Mouse (Mus musculus) liver, embryonic 12.5 days (tissue): ENCODE measurements around the gene Cyp27b1. TPM values are rescaled to one million over a fixed set of nuclear protein-coding genes. Genes with fewer than 3 reads are reported as not detected.
"Not testable (repeated sequence)": the region's sequence is repeated elsewhere in the genome, so short reads cannot be mapped to it uniquely, and the experiment has no call there.

Experiments used
- ATAC-seq: fragments of 200-750 bp; cut with Nextera tagmentation; 2 replicates; pipeline ENCODE4 v1.8.0; 2017; ENCODE audit warnings: moderate number of reproducible peaks, mild to moderate bottlenecking, moderate library complexity
- H3K27ac ChIP-seq: fragments of 300-500 bp; sonication (generic); 2 replicates; pipeline ENCODE4 v1.5.1; 2016; ENCODE audit warnings: mild to moderate bottlenecking
- H3K27me3 ChIP-seq: fragments of 300-500 bp; sonication (generic); replicated peaks from 2 replicates; pipeline ENCODE4 v1.6.1; 2016; ENCODE audit warnings: mild to moderate bottlenecking, moderate library complexity
- H3K36me3 ChIP-seq: fragments of 300-500 bp; sonication (generic); 2 replicates; pipeline ENCODE4 v1.6.1; 2016; ENCODE audit warnings: mild to moderate bottlenecking, moderate library complexity
- H3K4me1 ChIP-seq: fragments of 300-500 bp; sonication (generic); 2 replicates; pipeline ENCODE4 v1.6.1; 2016
- H3K4me2 ChIP-seq: fragments of 300-500 bp; sonication (generic); 2 replicates; pipeline ENCODE4 v1.6.1; 2016; ENCODE audit warnings: mild to moderate bottlenecking, moderate library complexity
- H3K4me3 ChIP-seq: fragments of 300-500 bp; sonication (generic); 2 replicates; pipeline ENCODE4 v1.5.1; 2016; ENCODE audit warnings: mild to moderate bottlenecking, moderate library complexity
- H3K9ac ChIP-seq: fragments of 300-500 bp; sonication (generic); 2 replicates; pipeline ENCODE4 v1.6.1; 2016; ENCODE audit warnings: mild to moderate bottlenecking, moderate library complexity
- H3K9me3 ChIP-seq: fragments of 300-500 bp; sonication (generic); replicated peaks from 2 replicates; pipeline ENCODE4 v1.6.1; 2016; ENCODE audit warnings: mild to moderate bottlenecking, moderate library complexity
- WGBS: fragments of 180-500 bp; shearing (Covaris S2); methylation state at CpG from one replicate; pipeline ENCODE4 v1.1.7; 2016; ENCODE audit not compliant: insufficient replicate concordance; 5-methylcytosine and 5-hydroxymethylcytosine counted together
- polyA plus RNA-seq: library from polyadenylated mRNA; unstranded; fragments of >200 nt; fragmentation: Nextera tagmentation; extraction: Ambion mirVana; gene quantifications from 2 replicates; pipeline ENCODE4 v1.2.1, GENCODE M21; 2016

Cyp27b1 gene
- polyA plus RNA-seq, 1 experiment from 2014 or later, result 0.10 TPM

DNA sequence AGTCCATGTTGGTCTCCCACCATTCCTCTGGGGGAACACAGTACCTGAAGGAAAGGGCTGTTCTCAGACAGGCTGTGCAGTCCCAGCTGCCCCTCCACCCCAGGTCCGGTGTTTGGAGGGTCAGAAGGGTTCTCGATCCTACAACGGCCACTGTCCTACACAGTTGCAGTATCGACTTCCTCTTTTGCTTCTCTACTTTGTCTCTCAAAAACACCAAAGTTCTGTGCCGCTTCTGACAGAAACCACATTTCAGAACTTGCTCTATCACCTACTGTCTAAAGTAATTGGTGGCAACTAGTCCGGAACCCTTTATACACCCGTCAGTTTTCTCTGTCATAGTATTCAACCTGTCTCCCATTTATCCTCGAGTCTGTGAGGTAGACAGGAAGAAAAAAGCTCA is 7.4 kb downstream of the Cyp27b1 start:
- Histone ChIP-seq H3K4me3 (no peak overlapping the region), H3K9ac (no peak overlapping the region), H3K4me2 (no peak overlapping the region), H3K9me3 (no peaks in the 10 kb centered on the region), H3K27ac (no peak overlapping the region), H3K4me1 (peaks cover 24% of the 10 kb centered on the region), H3K27me3 (peaks cover 100% of the 10 kb centered on the region), H3K36me3 (no peaks in the 10 kb centered on the region; the same call in 1 of the 2 replicates)
- ATAC-seq, result no peak
- 48% methylated on average over 8 of the region's 8 CpGs for WGBS

DNA sequence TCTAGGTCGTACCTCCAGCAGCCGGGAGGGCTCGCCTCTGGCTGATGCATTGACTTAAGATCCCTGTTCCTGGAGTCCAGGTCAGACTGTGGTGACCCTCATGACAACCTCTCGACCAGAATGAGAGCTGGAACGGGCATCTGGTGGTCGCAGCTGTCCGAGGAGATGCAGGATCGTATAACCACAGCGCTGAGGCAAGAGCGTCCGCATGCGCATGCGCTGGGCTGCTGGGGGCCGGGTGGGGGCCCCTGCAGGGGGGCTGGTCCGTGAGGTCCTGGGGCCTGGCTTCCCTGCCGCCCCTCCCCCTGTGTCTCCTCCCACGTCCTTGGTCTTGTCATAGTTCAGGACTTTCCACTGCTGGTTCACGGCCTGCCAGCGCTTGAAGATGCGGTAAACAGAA is 8.4 kb downstream of the Cyp27b1 start:
- H3K27me3 ChIP-seq, result peaks cover 100% of the 10 kb centered on the region
- 74% methylated on average over 20 of the region's 20 CpGs for WGBS

DNA sequence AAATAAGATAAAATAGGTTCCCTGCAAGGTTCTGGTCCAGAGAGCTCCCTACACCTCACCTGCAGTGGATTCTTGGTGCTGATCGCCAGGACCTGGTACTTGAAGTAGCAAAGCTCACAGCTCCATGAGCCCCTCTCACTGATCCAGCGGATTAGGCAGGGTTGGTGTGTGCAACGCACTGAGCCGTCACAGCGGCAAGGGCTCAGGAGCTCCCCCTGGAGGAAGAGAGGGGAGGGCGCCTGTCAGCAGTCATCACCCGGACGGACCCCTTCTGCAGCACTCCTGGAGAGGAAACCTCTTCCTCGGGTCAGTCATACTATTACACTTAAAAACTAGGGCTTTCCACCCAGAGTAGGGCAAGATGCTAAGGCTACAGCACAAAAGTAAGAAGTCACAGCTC is 10.1 kb downstream of the Cyp27b1 start:
- H3K27me3 ChIP-seq, result peaks cover 95% of the 10 kb centered on the region
- H3K9me3 ChIP-seq, result no peaks in the 10 kb centered on the region
- 0 out of 2 replicates have a peak, but pooled peaks have one; percentile 14 for ATAC-seq
- H3K4me1 ChIP-seq, result peaks cover 34% of the 10 kb centered on the region
- no peak overlapping the region for H3K9ac ChIP-seq
- 2% methylated on average over 9 of the region's 9 CpGs for WGBS
- H3K36me3 ChIP-seq, result no peaks in the 10 kb centered on the region; the same call in 1 of the 2 replicates
- H3K27ac ChIP-seq, result no peak overlapping the region
- H3K4me2 ChIP-seq, result no peak overlapping the region
- H3K4me3 ChIP-seq, result no peak overlapping the region

More for the DNA sequence above, 8.4 kb downstream of the Cyp27b1 start:
- H3K4me3 ChIP-seq, result no peak overlapping the region
- peaks cover 26% of the 10 kb centered on the region for H3K4me1 ChIP-seq
- H3K9ac ChIP-seq, result no peak overlapping the region
- no peak overlapping the region for H3K4me2 ChIP-seq
- no peak overlapping the region for H3K27ac ChIP-seq
- H3K36me3 ChIP-seq, result no peaks in the 10 kb centered on the region; the same call in 1 of the 2 replicates
- ATAC-seq, result no peak
- no peaks in the 10 kb centered on the region for H3K9me3 ChIP-seq

DNA sequence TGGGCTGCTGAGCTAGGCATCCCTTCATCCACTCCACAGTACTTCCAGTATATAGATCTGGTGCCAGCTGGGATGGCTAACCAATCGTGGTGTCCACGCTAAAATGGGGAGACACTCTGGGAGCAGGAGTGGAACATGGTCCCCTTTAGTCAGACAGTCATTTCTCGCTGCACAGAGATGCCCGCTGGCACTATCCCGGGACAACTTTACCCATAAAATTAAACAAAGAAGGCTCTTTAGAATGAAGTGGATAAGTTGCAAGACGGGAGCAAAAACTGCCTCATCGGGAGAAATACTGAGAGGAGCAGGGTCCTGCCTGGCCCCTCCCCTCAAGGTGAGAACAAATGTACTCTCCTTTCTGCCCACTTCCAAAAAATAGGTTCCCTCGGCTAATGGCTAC is 10.7 kb downstream of the Cyp27b1 start:
- Histone ChIP-seq H3K36me3 (no peaks in the 10 kb centered on the region; the same call in 1 of the 2 replicates), H3K4me1 (peaks cover 36% of the 10 kb centered on the region), H3K9ac (no peak overlapping the region), H3K4me3 (peak overlapping the region; percentile 67; the same call in 1 of the 2 replicates), H3K4me2 (peak overlapping the region; percentile 98), H3K9me3 (no peaks in the 10 kb centered on the region), H3K27ac (no peak overlapping the region), H3K27me3 (peaks cover 90% of the 10 kb centered on the region)
- ATAC-seq, result no peak
- 12% methylated on average over 8 of the region's 8 CpGs for WGBS

DNA sequence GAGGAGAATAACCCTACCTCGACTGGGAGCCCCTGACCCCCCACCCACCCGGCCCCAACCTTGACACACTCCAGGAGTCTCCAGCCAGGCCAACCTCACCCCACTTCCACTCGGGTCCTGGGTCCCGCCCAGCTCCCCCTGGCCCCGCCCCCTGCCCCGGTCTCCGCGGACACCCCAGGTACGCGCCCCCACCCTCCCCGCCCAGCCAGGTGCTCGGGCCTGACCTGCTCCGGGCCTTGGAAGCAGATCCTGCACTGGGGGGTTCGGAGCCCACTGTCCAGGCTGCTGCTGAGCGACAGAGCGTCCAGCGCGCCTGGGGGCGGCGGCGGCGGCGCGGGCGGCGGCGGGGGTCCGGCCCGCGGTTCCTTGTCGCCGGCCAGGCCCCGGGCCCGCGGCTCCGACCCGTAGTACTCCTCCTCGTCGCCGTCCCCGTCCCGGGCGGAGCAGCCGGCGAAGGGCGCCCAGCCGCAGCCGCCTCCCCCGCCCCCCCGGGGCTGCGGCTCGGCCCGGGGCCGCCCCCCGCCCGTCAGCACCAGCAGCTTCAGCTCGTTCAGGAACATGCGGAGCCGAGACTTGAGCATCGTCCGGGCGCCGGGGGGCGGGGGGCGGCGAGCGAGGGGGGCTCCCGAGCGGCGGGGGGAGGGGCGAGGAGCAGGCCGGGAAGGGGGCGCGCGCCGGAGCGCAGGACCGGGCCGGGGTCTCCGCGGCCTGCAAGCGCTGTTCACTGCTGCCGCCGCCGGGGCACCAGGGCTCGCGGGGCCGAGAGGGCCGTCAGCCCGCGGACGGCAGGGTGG is 11.3 kb downstream of the Cyp27b1 start:
- Histone ChIP-seq H3K27me3 (peaks cover 83% of the 10 kb centered on the region), H3K27ac (no peak overlapping the region), H3K4me1 (peaks cover 39% of the 10 kb centered on the region), H3K4me2 (peak overlapping the region; percentile 98), H3K36me3 (no peaks in the 10 kb centered on the region; the same call in 1 of the 2 replicates), H3K9me3 (no peaks in the 10 kb centered on the region), H3K9ac (peak overlapping the region; percentile 64), H3K4me3 (peak overlapping the region; percentile 67)
- ATAC-seq, result no peak
- WGBS, result under 1% methylated on average over 56 of the region's 92 CpGs

DNA sequence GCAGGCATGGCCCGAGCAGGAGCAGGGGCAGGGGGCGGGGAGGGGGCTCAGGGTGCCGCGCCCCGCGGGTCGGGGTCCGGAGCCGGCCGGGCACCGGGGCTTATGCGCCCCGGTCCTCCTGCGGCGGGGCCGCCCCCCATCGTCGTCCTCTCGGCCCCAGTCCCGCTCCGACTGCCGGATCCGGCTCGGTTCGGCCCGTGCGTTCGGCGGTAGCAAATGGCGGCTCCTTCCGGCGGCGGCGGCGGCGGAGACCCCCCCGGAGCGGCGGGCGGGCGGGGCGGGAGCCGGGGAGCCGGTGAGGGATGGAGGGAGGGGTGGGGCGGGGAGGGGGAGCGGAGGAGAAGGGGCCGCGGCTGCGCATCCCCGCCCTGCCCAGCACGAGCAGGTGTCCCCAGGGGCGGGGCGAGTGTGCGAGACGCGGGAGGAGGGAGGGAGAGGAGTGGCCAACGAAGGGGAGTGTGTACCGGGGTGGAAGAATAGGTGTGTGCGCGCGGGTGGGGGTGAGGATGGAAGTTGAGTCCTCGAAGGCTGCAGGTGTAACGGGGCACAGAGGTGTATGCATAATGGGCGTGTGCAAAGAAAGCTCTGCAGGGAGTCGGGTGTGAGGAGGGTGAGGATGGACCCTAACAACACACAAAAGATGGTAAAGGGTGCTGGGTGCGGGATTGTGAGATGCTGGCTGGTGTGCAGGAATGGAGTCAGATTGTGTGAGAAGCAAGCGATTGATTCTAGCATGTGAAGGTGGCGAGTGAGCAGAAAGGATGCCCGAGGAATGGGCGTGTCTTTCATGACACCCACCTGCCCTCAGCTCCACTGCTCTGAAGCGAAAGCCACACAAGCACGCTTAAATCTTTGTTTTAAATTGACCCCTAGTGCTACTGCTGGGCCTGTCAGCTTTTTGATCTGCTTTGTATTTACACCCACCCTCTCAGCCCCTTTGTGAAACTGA is 12.2 kb downstream of the Cyp27b1 start, which contains the start of gene March9:
TSS of gene March9 (minus strand) at position 217 of the 949 bp plus-strand sequence.
- Histone ChIP-seq H3K4me1 (peaks cover 48% of the 10 kb centered on the region), H3K27ac (no peak within 1 kb of the TSS), H3K4me3 (peak within 1 kb of the TSS; percentile 67), H3K27me3 (peaks cover 74% of the 10 kb centered on the region), H3K4me2 (peak within 1 kb of the TSS; percentile 98), H3K36me3 (peaks cover 8% of the 10 kb centered on the region), H3K9me3 (no peaks in the 10 kb centered on the region), H3K9ac (peak within 1 kb of the TSS; percentile 64)
- WGBS, result 3% methylated on average over 32 of the region's 72 CpGs
- ATAC-seq, result no peak

DNA sequence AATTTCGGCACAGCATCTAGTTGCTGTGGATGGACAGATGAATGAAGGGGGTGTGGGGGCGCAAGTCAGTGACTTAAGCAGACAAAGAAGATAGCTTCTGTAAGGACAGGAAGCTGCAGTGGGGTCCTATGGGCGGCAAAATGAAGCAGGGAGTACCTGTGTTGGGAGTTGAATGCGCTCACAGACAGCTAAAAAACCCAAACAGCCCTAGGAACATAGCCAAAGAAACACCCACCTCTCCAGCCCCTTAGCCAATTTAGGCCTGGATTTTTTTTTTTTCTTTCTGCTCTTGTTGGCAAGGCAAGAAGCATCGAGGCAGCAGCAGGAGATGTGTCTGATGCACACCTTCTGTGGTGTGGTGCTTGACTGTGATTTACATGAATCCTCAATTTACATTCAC is 13.0 kb downstream of the Cyp27b1 start:
- H3K27ac ChIP-seq, result no peak overlapping the region
- H3K4me3 ChIP-seq, result no peak overlapping the region
- peaks cover 56% of the 10 kb centered on the region for H3K4me1 ChIP-seq
- H3K9me3 ChIP-seq, result no peaks in the 10 kb centered on the region
- 44% methylated on average over 5 of the region's 5 CpGs for WGBS
- H3K36me3 ChIP-seq, result peaks cover 17% of the 10 kb centered on the region
- no peak overlapping the region for H3K4me2 ChIP-seq
- peaks cover 66% of the 10 kb centered on the region for H3K27me3 ChIP-seq
- no peak for ATAC-seq
- H3K9ac ChIP-seq, result no peak overlapping the region

DNA sequence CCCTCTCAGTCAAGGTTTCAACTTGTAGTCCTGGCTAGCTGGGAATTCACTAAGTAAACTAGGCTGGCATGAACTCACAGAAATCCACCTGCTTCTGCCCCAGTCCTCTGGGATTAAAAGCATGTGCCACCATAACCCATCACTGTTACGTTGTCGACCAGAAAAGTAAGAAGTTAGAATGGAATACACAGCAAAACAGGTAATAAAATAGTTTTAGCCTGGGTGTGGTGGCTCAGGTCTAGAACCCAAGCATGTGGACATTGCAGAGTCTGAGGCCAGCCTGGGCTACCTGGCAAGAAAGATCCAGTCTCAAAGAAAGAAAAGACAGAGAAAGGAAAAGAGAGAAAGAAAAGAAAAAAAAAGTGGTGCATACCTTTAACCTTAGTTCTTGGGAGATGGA is 13.5 kb downstream of the Cyp27b1 start:
- no peaks in the 10 kb centered on the region for H3K9me3 ChIP-seq
- WGBS, result 70% methylated on average over 2 of the region's 2 CpGs
- H3K4me2 ChIP-seq, result no peak overlapping the region
- no peak overlapping the region for H3K27ac ChIP-seq
- peaks cover 21% of the 10 kb centered on the region for H3K36me3 ChIP-seq
- peaks cover 60% of the 10 kb centered on the region for H3K4me1 ChIP-seq
- ATAC-seq, result no peak
- H3K4me3 ChIP-seq, result no peak overlapping the region
- no peak overlapping the region for H3K9ac ChIP-seq
- peaks cover 62% of the 10 kb centered on the region for H3K27me3 ChIP-seq

DNA sequence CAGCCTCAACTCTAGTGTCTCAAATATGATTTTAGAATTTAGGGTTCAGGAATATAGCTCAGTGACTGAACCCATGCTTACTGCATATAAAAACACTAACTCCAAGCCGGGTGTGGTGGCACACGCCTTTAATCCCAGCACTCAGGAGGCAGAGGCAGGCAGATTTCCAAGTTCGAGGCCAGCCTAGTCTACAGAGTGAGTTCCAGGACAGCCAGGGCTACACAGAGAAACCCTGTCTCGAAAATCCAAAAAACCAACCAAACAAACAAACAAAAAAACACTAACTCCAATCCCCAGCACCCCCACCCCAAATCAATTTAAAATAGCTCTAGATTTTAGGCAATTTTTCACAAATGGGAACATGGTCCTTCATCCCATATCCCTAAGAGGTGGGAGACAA is 14.1 kb downstream of the Cyp27b1 start:
- H3K27me3 ChIP-seq, result peaks cover 56% of the 10 kb centered on the region
- peaks cover 66% of the 10 kb centered on the region for H3K4me1 ChIP-seq
- H3K27ac ChIP-seq, H3K9me3 ChIP-seq, H3K4me2 ChIP-seq, H3K9ac ChIP-seq, ATAC-seq, H3K4me3 ChIP-seq: not testable (repeated sequence)
- H3K36me3 ChIP-seq, result peaks cover 27% of the 10 kb centered on the region
- WGBS, result 69% methylated on average over 4 of the region's 4 CpGs

DNA sequence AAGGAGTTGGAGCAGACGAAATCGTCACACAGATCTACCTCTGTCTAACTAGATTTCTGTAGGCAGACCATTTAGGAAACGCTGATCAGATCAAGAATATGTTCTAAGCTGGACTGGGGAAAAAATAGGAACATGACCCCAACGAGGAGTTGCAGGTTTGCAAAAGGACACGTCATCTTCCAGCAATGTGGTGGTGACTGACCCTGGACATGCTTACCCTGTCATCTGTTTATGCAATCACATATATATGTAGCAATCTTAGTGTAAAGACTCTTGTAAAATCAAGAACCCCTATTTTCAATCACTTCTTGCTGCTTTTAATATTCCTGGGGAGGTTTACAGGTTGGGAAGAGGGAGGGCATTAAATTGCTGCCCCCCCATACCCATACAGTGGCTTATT is 14.5 kb downstream of the Cyp27b1 start:
- H3K9me3 ChIP-seq, result no peaks in the 10 kb centered on the region
- ATAC-seq, result no peak
- no peak overlapping the region for H3K27ac ChIP-seq
- H3K4me1 ChIP-seq, result peaks cover 66% of the 10 kb centered on the region
- peaks cover 52% of the 10 kb centered on the region for H3K27me3 ChIP-seq
- H3K4me3 ChIP-seq, result peak overlapping the region; percentile 80; the same call in 1 of the 2 replicates
- peak overlapping the region; percentile 93 for H3K4me2 ChIP-seq
- 59% methylated on average over 5 of the region's 5 CpGs for whole genome bisulfite sequencing
- H3K36me3 ChIP-seq, result peaks cover 31% of the 10 kb centered on the region
- H3K9ac ChIP-seq, result no peak overlapping the region

DNA sequence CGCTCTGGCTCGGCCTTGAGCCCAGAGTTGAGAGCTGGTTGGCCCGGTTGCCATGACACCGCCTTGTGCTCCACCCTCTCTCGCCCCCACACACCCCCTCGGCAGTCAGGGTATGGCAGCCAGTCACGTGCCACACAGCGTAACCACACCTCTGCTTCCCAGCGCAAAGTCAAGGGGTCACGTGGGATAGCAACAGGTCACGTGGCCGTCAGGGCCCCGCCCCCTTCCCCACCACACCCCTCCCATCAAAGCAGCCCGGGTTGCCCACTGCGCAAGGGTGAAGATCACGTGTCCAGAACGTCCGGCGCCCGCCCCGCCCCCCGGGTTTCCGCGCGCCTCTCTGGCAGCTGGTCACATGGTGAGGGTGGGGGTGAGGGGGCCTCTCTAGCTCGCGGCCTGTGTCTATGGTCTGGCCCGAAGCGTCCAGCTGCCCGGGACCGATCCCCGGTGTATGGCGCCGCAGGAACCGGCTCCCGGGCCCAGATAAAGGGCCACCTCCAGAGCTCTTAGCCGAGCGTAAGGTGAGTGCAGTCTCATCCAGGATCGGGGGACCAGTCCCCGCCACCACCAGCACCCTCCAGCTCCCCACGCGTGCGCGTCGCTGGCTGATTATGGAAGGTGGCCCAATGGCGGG is 15.3 kb downstream of the Cyp27b1 start, which contains the start of gene Cdk4:
TSS of gene Cdk4 (plus strand) at position 296 of the 634 bp plus-strand sequence.
- Histone ChIP-seq H3K9ac (peak within 1 kb of the TSS; percentile 87), H3K36me3 (peaks cover 40% of the 10 kb centered on the region), H3K4me2 (peak within 1 kb of the TSS; percentile 93), H3K27ac (peak within 1 kb of the TSS; percentile 75), H3K27me3 (peaks cover 43% of the 10 kb centered on the region), H3K4me1 (peaks cover 68% of the 10 kb centered on the region), H3K9me3 (no peaks in the 10 kb centered on the region), H3K4me3 (peak within 1 kb of the TSS; percentile 80)
- peak; percentile 90 for ATAC-seq
- under 1% methylated on average over 46 of the region's 46 CpGs for WGBS
